Mouse (Mus musculus) layer of hippocampus, postnatal 14 days (tissue): ENCODE measurements at regions not wholly inside any gene's neighbourhood (a gene's known extent, or its start where the extent isn't known, plus 50 kb on each side); places are given as distances from the start of the nearest gene placed in this dataset.
A peak's percentile ranks its signal among the peaks of the same experiment; 100 is the strongest.

Source experiments
- DNase-seq, 2 experiments: peaks; one replicate each; pipeline ENCODE4 v3.0.0; 2021 to 2022; ENCODE audit warnings: low spot score in 2 of 2, mixed read lengths in 1 of 2

DNA sequence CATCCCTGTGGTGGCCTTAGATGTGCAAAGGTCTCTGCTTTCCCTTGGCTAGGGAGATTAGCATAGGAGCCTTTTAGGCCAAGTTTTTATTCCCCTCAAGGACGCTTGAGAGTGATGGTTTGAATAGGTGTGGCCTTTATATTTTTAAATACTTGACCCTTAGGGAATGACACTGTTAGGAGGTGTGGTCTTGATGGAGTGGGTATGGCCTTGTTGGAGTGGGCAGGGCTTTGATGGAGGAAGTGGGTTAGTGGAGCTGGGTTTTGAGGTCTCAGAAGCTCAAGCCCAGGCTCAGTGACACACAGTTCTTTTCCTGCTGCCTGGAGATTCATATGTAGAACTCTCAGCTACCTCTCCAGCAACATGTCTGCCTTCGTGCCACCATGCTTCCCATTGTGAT lies 334.4 kb upstream of the Smim15 start:
- no peak for DNase-seq

DNA sequence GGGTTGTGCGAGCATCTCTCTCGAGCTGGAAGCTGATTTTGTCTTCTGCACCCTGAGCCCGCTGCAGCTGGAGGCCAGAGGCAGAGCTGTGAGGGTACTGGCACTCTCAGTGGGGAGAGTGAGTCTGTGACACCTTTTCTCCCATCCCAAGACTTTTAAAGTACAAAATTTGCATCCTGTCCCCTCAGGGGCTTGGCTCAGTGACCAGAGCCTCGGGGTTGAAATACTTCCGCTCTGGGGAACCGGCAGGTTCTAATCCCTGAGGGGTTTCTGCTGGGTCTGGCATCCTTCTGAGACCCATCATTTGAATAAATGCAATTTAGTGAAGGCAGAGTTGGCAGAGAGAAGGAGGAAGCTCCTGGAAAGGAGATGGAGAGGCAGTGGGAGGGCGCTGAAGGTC lies 340.5 kb upstream of the Smim15 start:
- DNase-seq: no peak

DNA sequence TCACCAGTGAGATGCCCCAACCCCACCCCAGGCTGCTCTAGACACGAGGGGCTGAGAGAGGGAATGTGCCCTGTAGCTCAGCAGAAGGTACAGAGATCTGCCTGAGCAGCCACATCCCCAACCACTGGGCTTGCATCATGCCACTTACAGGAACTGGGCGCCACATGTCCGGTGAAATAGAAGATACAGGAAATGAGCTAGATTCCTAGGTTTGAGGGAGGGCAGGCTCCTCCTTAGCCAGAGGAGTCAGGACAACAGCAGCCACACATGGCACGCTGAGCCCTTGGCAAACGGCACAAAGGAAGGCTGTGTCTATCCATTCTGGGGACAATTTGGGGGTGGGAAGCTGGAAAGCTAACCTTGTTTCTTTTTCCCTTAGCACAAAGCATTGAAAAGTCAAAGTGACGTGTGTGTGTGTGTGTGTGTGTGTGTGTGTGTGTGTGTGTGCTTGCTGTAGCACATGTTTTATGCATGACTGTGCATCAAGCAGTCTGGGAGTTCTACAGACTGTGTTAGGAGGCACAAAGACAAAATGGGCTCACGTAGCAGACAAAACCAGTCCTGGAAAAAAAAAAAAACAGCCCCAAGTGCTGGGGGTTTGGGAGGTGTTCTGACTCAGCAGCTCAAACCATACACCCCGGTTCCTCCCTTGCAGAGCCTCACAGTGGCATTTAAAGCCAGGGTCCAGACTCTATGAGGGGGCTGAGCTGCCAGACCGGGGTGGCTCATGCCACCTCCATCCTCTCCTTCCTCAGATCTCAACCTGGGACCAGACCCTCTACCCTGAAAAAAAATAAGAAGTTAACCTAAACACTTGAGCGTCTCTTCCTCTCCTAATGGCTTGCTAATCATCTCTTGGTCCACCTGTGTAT lies 343.7 kb upstream of the Smim15 start:
- peak; percentile 32 to 36 for DNase-seq

DNA sequence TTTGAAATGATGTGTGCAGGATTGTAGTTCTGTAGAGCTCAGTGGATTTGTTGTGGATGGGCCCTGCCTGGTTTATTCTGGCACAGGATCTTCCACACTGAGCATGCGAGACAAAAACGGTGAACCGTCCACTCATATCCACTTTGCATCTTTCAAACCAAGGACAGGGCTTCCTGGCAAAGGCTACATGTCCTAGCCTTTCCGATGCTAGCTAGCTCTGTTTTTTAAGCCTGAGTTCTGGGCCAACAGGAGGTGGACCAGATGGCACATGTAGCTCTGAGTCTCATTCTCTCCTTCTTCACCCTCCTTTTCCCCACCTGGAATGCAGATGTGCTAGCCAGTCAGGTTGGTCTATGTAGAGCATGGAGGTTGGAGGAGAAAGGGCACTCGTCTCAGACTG lies 345.0 kb upstream of the Smim15 start:
- no peak for DNase-seq

GRCm38 (mm10) chr13:107698345-107698744 lies 345.9 kb upstream of the Smim15 start:
- peak in 1 of 2 experiments; percentile 30 for DNase-seq

- DNase-seq: no peak
Measured at GRCm38 (mm10) chr13:107692123-107692830, 352.0 kb upstream of the Smim15 start.

DNA sequence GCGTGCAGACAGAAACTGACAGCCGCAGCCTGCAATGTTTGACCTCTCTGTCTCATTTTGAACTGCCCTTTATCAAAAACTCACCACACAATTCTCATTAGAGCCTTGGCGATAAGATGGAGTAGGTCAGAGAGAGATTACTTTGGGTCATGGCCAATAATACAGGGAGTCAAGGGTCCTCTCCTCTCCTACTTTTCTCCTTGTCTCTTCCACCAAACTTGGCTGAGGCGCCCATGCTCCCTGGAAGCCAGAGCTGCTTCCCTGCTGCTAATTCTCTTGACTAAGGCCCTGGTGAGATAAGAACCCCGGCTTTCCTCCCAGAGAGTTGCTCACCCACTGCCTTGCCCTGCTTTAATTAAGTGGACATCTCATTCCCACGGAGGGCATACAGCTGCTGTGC lies 355.3 kb upstream of the Smim15 start:
- no peak for DNase-seq

GRCm38 (mm10) chr13:107685231-107685630 lies 359.0 kb upstream of the Smim15 start:
- no peak for DNase-seq

GRCm38 (mm10) chr13:107683909-107684308 lies 360.3 kb upstream of the Smim15 start:
- DNase-seq: no peak

- DNase-seq: no peak
Measured at GRCm38 (mm10) chr13:107681719-107682118, 362.5 kb upstream of the Smim15 start.

DNA sequence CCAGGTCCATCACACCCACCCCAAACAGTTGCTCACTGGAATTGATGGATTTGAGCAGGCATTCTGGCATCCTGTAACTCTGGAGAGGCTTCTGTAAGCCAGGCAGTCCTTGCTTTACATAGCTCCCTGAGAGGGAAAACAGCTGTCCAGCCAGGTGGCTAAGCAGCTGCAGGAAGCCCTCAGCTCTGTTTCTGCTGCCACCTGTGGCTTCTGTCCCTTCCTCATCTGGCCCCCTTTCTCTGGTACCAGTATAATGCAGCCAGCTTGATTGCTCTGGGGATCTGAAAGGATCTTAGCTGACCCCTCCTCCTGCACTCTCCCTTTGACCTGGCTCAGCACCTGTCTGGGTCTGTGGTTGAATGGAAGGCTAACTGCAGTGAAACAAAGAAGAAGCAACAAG lies 365.4 kb upstream of the Smim15 start:
- DNase-seq: no peak

DNA sequence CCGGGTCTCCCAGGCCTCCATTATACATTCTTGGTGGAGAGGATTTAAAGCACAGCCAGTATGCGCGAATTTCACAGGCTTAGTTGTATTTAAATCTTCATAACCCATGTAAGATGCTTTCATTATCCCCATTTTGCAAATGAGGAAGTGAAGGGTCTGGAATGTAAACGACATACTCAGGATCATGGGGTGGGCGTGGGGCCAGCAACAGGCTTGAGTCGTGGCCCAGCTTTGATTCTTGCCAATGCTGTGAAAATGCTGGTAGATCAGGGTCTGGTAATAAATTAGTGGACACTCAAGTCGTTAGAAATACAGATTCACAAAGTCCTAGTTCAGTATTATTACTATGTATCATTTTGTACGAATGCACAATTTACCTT lies 367.2 kb upstream of the Smim15 start:
- no peak for DNase-seq

DNA sequence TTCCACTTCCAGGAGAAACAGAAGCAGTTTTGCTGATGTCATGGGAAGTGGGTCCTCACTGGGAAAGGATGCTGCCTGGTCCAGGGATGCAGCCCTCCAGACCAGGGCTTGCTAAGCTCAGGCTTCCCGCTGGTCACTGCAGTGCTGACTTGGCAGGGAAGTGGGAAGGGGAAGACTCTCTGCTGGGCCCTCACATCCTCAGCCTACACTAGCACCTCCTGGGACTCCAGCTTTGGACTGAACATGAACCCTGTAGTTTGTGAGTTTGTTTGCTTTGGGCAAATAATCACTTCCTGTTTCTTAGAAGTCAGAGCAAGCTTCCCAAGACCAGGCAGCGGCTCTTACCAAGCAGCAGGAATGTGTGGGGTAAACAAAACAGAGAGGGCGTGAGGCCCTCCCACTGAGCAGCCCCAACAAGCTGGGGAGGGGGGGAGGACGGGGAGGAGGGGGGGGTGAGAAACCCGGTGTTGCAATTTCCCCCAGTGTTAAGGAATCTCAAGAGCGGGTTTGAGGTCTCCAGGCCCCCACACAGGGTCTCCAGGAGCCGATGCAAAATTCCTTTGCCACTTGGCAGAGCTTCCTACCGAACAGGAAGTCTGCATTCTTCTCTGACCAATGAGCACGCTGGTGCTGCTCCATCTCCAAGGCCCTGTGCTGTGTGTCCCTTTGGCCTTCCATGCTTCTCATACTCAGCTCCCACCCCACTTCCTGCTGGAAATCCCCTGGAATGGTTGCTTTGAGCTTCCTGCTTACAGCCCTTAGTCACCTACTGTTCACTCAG lies 367.7 kb upstream of the Smim15 start:
- DNase-seq: no peak

DNA sequence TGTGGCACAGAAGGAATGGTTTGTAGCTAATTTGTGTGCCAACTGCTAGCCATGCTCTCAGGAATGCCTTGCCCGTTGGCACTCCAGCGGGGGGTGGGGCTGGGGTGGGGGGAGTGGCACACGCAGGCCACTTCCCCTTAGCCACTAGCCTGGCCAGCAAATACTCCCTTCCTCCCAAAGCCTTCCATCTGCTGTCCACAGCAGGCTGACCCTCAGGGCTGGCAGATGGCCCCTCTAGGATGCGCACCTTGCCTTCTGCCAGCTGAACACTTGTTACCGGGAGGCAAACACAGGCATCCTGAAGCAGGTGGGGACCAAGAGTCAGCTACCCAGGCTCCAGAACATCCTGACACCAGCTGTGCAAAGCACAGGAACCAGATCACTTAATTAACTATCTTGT lies 372.1 kb upstream of the Smim15 start:
- no peak for DNase-seq

DNA sequence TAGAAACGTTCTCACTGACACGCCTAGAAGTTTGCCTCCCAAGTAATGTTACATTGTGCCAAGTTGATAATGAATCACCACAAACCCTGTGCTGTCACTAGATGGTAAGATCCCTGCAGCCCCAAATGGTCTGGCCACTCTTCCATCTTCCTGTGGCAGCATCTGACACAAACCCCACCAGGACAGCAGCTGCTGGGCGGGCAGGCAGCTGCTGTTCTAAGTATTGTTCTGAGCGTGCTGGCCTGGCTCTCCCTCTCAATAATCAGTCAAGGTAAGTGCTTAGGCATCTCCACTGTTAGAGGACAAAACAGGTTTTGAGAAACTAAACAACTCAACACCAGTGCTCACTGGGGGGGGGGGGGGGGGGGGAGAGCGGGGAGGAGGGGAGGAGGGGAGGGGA lies 375.7 kb upstream of the Smim15 start:
- no peak for DNase-seq

- no peak for DNase-seq
Measured at GRCm38 (mm10) chr13:107665775-107666174, 378.5 kb upstream of the Smim15 start.

- no peak for DNase-seq
Measured at GRCm38 (mm10) chr13:107664197-107664596, 380.0 kb upstream of the Smim15 start.

GRCm38 (mm10) chr13:107663745-107664144 lies 380.5 kb upstream of the Smim15 start:
- no peak for DNase-seq

- no peak for DNase-seq
Measured at GRCm38 (mm10) chr13:107661414-107661813, 382.8 kb upstream of the Smim15 start.

- peak; percentile 47 to 74 for DNase-seq
Measured at GRCm38 (mm10) chr13:107645865-107646645, 398.2 kb upstream of the Smim15 start.
